Mouse (Mus musculus) lung, postnatal 25 days (tissue): ENCODE results near the gene Mterf4.

Experiments
- DNase-seq: peaks from one replicate; pipeline ENCODE4 v3.0.0; 2022; ENCODE audit warnings: low spot score

Gene Mterf4

GRCm38 (mm10) chr1:93267207-93267606 lies 38.5 kb downstream of the Mterf4 start:
- DNase-seq = no peak

GRCm38 (mm10) chr1:93257560-93257959 lies 48.2 kb downstream of the Mterf4 start:
- DNase-seq = no peak

GRCm38 (mm10) chr1:93255761-93256160 lies 50.0 kb downstream of the Mterf4 start:
- no peak for DNase-seq

GRCm38 (mm10) chr1:93252586-93252985 lies 53.1 kb downstream of the Mterf4 start:
- DNase-seq = peak; percentile 26
